Mouse (Mus musculus): ENCODE data around the gene Trip4.
"Not testable (repeated sequence)": the region's sequence is repeated elsewhere in the genome, so short reads cannot be mapped to it uniquely, and the experiment has no call there.

Gene Trip4

DNA sequence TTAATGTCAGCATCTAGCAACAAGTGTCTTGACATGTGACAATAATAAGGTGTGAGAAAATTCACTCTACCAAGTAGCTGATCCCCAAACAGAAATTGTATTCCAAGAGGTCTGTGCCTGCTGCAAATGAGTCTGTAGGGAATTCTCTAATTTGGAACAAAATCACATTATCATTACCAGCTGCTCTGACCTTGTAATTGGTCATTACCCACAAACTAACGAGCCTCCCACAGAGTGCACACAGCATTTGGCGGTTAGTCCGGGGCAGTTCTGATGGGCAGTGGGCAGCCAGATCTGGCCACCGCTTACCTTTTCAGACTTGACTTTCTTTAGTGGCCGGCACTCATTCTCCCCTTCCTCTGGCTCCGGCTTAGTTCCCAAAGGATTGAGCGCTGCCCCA lies 114.3 kb downstream of the Trip4 start:
- no peak for DNase-seq (ENCODE audit: low spot score in 2 of 2)

DNA sequence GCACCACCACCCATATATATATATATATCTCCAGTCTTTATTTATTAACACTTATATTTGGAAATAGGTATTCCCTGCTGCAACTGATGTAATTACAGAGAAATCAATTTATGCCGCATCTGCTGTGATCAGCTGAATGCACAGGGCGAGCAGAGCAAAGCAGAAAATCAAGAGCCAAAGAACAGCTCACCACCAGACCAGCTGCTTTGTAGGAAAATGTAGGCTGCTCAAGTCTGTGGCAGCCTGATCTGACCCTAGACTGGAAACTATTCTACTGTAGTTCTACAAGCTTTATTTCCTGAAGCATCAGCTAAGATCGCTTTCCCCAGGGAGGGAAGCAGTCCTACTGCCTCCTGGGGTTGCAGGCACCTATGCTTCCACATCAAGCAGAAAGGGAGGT lies 115.1 kb downstream of the Trip4 start:
- DNase-seq (ENCODE audit: low spot score in 2 of 2) = no peak

DNA sequence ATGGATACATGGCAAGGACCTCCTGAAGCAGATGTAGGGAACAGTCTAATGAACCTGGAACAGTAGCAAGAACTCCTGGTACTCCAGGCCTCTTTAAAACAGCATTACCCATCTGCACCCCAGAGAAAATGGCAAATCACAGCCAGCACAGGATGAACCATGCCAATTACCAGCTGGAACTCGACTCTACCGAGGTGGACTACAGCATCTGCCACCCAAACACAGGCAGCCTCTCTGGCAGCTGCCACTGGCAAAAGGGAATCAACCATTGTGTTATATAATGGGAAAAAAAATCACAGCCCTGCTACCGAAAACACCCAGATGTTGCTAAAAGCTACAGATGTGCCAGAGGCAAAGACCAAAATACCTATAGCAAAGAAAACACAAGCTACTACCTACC lies 115.5 kb downstream of the Trip4 start:
- DNase-seq (ENCODE audit: low spot score in 2 of 2) = no peak

DNA sequence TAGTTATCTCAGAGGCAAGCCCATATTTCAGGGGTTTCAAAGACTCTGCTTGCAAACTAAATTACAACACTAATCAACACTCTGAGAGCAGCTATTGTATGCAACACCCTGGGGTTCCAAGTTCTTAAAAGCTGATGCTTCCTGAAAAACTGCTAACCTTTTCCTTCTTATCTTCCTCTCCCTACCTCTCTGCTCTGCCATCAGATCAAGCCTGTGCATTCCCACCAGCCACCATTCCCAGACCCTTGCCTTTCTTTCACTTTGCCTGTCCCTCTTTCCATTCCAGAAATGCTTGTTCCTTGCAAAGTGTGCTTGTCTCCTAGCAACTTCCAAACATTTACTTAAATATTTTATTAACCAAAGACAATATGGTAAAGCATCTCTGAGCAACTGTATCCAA lies 116.7 kb downstream of the Trip4 start:
- DNase-seq (ENCODE audit: low spot score in 2 of 2) = no peak

DNA sequence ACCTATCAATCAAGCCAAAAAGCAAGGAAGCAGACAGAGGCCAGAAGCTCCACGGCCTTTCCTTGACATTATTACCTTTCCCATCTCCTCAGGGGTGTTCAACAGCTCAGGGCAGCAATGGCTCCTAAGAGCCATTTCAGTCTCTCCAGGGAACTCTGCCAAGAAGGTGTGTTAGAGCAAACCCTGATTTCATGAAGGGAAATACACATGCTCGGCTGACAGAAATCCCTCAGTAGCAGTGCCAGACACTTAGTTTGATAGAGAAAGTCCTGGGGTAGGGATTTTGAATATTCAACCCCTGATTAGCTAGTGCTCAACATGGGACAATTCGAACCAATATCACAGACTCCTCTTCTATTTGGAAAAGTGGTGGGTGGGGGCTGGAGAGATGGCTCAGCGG lies 117.5 kb downstream of the Trip4 start:
- DNase-seq (ENCODE audit: low spot score in 2 of 2) = no peak

DNA sequence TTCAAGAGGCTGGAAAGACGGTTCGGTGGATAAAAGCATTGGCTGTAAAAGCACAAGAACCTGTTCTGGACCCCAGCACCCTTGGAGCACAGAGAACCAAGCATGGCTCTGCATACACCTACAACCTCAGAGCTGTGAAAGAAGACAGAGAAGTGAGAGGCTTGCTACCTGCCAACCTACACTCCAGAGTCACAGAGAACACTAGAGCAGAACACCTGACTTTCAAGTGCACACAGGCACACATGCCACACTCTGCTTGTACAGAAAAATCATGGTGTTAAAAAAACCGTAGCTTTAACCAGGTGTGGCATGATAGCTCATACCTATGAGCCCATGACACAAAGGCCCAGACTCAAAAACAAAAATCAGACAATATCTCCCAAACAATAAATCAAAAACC lies 118.8 kb downstream of the Trip4 start:
- DNase-seq (ENCODE audit: low spot score in 2 of 2) = no peak

DNA sequence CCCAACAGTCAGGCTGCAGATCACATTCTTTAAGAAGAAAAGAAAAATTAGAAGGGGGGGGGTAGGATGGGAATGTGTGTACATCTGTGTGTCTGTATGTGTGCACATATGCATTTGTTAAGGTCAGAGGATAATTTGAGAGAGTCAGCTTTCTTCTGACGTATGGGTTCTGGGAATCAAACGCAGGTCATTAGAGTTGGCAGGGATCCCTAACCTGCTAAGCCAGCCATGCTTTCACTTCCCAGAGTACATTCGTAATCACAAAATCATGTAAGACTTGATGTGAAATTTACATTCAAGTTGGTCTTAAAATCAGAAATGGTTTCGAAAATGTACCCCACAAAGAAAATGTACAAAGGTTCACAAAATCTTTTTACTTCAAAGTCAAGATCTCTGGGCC lies 120.0 kb downstream of the Trip4 start:
- no peak for DNase-seq (ENCODE audit: low spot score in 2 of 2)

DNA sequence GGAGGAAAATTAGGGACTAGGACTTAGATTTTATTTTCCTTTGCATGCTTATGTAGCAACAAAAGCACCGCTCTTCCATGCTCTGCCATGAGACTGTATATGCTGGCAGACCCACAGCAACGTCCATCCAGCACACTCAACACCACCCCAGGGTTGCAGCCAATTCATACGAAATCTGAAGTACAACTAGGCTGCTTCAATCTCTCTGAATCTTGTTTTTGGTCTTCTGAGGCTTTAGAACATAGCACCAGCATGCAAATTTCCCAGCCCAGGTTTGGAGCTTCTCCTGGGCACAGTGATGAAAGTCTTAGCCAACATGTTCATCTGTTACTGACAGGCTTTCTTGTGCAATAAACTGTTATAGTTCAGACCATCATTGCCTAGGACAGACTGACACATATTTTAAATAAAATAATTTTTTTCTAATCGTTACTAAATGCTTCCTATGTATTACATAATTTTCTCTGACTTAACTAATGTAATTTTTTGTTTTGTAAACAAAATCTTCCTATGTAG lies 120.7 kb downstream of the Trip4 start:
- DNase-seq (ENCODE audit: low spot score in 2 of 2) = no peak

DNA sequence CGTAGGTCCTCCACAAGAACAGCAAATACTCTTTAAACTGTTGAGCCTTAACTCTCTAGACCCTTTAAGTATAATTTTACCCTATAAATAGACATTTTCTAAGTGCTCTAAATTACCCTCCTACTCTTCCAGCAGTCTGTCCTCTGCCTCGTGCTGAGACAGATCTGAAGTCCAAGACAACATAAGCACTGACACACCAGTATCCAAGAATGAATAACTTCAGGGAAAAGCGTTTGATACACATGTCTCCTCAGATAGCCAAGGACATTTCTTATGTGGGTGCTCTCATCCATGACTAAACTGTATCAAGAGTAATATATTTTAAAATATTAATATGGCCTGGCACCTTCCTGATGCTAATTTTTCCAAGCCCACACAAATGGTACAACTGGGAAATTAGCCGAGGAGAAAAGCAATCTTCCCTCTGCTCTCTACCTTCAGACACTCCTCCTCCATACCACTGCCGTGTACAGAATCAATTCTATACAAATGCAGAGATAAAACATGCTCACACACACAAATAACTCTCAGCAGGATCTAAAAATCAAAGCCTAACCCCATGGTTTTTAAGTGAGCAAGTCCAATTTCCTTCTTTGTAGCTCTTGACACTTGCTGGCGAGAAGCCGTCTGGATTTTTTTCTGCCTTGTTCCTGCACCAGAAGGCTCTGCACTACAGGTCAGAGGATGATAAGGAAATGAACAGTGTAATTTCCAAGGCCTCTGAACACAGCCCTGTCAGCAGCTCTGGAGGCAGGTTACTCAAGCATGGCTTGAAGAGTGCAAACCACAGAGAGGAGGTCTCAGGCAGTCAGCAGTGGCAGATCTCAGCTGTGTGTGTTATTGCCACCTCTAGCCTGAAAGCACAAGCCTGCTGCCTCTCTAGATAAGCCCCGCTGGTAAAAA lies 121.5 kb downstream of the Trip4 start:
- DNase-seq (ENCODE audit: low spot score in 2 of 2) = no peak

DNA sequence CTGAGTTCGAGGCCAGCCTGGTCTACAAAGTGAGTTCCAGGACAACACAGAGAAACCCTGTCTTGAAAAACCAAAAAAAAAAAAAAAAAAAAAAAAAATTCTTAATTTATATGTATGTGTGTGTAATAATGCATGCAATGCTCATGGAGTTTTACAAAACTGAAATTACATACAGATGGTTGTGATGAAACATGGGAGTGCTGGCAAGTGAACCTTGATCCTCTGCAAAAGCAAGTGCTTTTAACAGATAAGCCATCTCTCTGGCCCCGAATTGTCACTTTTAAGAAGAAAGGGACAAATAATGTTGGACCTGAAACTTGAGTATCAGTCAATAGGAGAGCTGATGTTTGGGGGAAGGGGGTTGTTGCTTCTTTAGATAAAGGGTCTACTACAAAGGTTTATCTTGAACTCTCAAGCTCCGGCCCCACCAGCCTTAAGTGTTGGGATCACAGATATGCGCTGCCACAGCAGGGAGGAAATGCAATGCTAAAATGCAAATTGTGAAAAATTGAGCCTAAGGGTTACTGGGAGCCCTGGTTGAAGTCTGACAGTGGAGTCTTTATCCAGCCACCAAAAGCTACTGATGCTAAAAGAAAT lies 122.7 kb downstream of the Trip4 start:
- DNase-seq (ENCODE audit: low spot score in 2 of 2) = no peak

DNA sequence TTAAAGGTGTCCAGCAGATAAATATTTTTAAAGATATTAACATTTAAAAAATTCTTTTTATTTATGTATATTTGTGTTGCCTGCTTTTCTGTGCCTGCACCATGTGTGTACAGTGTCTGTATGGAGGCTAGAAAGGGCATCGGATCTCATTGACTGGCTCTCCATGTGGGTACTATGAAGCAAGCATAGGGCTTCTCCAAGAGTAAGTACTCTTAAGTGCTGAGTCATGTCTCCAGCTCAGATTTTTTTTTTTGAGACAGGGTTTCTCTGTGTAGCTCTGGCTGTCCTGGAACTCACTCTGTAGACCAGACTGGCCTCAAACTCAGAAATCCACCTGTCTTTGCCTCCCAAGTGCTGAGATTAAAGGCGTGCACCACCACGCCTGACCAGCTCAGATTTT lies 129.0 kb downstream of the Trip4 start:
- DNase-seq (ENCODE audit: low spot score in 2 of 2) = not testable (repeated sequence)
